Mouse (Mus musculus) liver, embryonic 14.5 days (tissue): ENCODE measurements at regions not wholly inside any gene's neighbourhood (a gene's known extent, or its start where the extent isn't known, plus 50 kb on each side); places are given as distances from the start of the nearest gene placed in this dataset.

Experiments
- ATAC-seq: fragments of 200-750 bp; cut with Nextera tagmentation; 2 replicates; pipeline ENCODE4 v1.8.0; 2017; ENCODE audit warnings: moderate number of reproducible peaks, mild to moderate bottlenecking, moderate library complexity; ENCODE audit not compliant: insufficient read depth
- DNase-seq, 3 experiments: peaks; one replicate each; pipeline ENCODE4 v3.0.0-alpha.2; 2012 to 2013; ENCODE audit warnings: low read depth in 3 of 3, low spot score in 3 of 3
- H3K27ac ChIP-seq: fragments of 300-500 bp; sonication (generic); 2 replicates; pipeline ENCODE4 v1.5.1; 2014; ENCODE audit warnings: moderate library complexity, mild to moderate bottlenecking, control low read depth, inconsistent platforms
- H3K27me3 ChIP-seq: fragments of 300-500 bp; sonication (generic); 2 replicates; pipeline ENCODE4 v1.6.1; 2014; ENCODE audit warnings: mild to moderate bottlenecking, low read length, moderate library complexity; ENCODE audit not compliant: control insufficient read depth, insufficient read depth
- H3K36me3 ChIP-seq: fragments of 300-500 bp; sonication (generic); replicated peaks from 2 replicates; pipeline ENCODE4 v1.6.1; 2014; ENCODE audit warnings: low read depth; ENCODE audit not compliant: control insufficient read depth, insufficient read depth
- H3K4me1 ChIP-seq, 2 experiments: fragments of 200-500 bp in 1 of 2; fragments of 300-500 bp in 1 of 2; sonication (generic) in 1 of 2; replicated peaks; 2 replicates each; pipeline ENCODE4 v1.6.1; 2012 to 2014; ENCODE audit warnings: antibody characterized with exemption in 1 of 2, inconsistent platforms in 1 of 2, low read length in 1 of 2; ENCODE audit not compliant: control insufficient read depth in 2 of 2, insufficient read depth in 2 of 2
- H3K4me2 ChIP-seq: fragments of 300-500 bp; sonication (generic); 2 replicates; pipeline ENCODE4 v1.6.1; 2014; ENCODE audit warnings: low read depth, mild to moderate bottlenecking, control low read depth, moderate library complexity
- H3K4me3 ChIP-seq, 2 experiments: fragments of 200-500 bp in 1 of 2; fragments of 300-500 bp in 1 of 2; sonication (generic) in 1 of 2; 2 replicates each; pipeline ENCODE4 v1.5.1; 2012 to 2014; ENCODE audit warnings: low read depth in 2 of 2, low read length in 2 of 2, mild to moderate bottlenecking in 2 of 2, control low read depth in 1 of 2, inconsistent platforms in 1 of 2, moderate library complexity in 1 of 2; ENCODE audit not compliant: insufficient read depth in 1 of 2
- H3K9ac ChIP-seq: fragments of 300-500 bp; sonication (generic); replicated peaks from 2 replicates; pipeline ENCODE4 v1.6.1; 2014; ENCODE audit warnings: mild to moderate bottlenecking, control low read depth, moderate library complexity
- H3K9me3 ChIP-seq: fragments of 300-500 bp; sonication (generic); 2 replicates; pipeline ENCODE4 v1.6.1; 2016; ENCODE audit warnings: low read length, mixed read lengths; ENCODE audit not compliant: control insufficient read depth
- CTCF ChIP-seq: IDR thresholded peaks from 2 replicates; pipeline ENCODE4 v1.5.1; 2016; ENCODE audit warnings: antibody characterized with exemption, low read depth, control low read depth
- EP300 ChIP-seq: IDR thresholded peaks from 2 replicates; pipeline ENCODE4 v1.6.1; 2016; ENCODE audit warnings: antibody characterized with exemption, low read depth
- WGBS: fragments of 180-500 bp; shearing (Covaris S2); extraction: QIAGEN DNeasy Blood & Tissue Kit; methylation state at CpG from one replicate; pipeline ENCODE4 v1.1.7; 2014; ENCODE audit not compliant: insufficient replicate concordance; 5-methylcytosine and 5-hydroxymethylcytosine counted together

DNA sequence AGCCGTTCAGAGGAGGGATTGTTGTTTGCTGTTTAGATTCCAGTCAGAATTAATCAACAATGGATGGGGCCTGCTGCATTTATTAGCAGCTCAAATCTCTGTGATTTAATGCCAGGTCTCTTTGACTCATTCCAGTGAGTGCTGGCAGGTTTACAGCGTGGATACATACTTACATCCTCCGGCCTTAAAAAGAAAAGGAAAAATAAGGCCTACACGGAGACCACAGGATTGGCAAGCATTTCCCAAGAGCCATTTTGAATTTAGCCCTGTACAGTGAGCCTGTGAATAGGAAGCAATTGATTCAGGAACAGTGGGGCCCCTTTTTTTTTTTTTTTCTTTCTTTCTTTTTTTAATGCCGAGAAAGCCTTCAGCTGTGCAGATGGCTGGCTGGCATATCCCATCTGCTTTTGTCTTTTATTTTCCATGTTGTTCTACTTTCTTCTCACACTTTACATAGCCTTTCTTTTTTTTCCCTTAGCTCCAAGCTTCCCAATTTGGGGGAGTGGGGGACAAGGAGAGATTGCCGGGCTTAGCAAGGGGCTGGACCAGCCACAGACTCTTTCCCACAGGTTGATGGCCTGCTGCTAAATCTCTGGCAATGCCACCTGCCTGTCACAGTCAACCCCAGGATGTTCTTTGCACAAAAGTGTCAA, 92.6 kb upstream of the Gm5148 start:
- TF ChIP-seq EP300: no peak
- TF ChIP-seq CTCF: no peak
- no peak overlapping the region for H3K27ac ChIP-seq
- no peak for DNase-seq
- no peak for ATAC-seq
- WGBS: 62% methylated on average over 6 of the region's 6 CpGs
- no peaks in the 10 kb centered on the region for H3K36me3 ChIP-seq
- H3K27me3 ChIP-seq: no peaks in the 10 kb centered on the region
- H3K9me3 ChIP-seq: no peaks in the 10 kb centered on the region
- no peaks in the 10 kb centered on the region for H3K4me1 ChIP-seq
- H3K4me3 ChIP-seq: no peak overlapping the region
- H3K4me2 ChIP-seq: no peak overlapping the region
- H3K9ac ChIP-seq: no peak overlapping the region

DNA sequence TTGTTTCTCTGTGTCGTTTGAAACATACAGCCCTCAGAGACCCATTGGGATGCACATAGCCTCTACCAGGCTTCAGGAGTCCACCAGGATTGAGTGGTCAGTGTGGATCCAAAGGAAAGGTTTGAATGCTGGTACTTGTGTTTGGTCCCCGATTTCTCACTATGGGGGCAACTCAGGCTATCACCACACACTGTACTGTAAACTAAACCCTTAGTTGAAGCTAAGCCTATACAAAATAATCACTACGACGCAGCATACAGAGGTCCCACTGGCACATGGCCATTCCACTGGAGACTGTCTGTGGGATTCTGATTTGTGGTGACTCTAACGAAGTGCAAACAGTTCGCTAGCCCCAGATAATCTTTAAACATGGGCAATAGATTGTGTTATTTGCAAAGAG, 91.5 kb upstream of the Gm5148 start:
- Histone ChIP-seq H3K9ac (no peak overlapping the region), H3K9me3 (no peaks in the 10 kb centered on the region), H3K36me3 (no peaks in the 10 kb centered on the region), H3K4me3 (no peak overlapping the region), H3K27me3 (no peaks in the 10 kb centered on the region), H3K4me1 (no peaks in the 10 kb centered on the region), H3K4me2 (no peak overlapping the region), H3K27ac (no peak overlapping the region)
- TF ChIP-seq CTCF: no peak
- no peak for TF ChIP-seq EP300
- 72% methylated on average over 6 of the region's 6 CpGs for WGBS
- no peak for DNase-seq
- ATAC-seq: no peak

DNA sequence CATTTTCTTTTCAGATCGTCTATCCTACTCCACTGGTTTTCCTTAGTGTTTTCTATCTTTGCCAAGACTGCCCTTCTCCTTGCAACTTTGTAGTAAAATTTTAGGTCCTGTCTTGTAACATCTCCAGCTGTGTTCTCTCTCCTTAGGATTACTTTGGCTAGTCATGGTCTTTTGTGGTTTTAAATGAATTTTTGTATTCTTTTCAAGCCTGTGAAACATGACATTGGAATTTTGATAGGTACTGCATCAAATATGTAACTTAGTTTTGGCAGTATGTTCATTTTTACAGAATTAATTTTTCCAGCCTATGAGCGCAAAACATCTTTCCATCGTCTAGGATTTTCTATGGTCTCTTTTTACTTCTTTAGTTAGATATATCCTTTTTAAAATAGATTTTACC, 88.6 kb upstream of the Gm5148 start:
- Histone ChIP-seq H3K27me3 (no peaks in the 10 kb centered on the region), H3K4me3 (no peak overlapping the region), H3K4me1 (no peaks in the 10 kb centered on the region), H3K27ac (no peak overlapping the region), H3K36me3 (no peaks in the 10 kb centered on the region), H3K4me2 (no peak overlapping the region), H3K9ac (no peak overlapping the region), H3K9me3 (no peaks in the 10 kb centered on the region)
- 64% methylated on average over 3 of the region's 3 CpGs for WGBS
- TF ChIP-seq CTCF (no peak), EP300 (no peak)
- DNase-seq: no peak
- ATAC-seq: no peak

DNA sequence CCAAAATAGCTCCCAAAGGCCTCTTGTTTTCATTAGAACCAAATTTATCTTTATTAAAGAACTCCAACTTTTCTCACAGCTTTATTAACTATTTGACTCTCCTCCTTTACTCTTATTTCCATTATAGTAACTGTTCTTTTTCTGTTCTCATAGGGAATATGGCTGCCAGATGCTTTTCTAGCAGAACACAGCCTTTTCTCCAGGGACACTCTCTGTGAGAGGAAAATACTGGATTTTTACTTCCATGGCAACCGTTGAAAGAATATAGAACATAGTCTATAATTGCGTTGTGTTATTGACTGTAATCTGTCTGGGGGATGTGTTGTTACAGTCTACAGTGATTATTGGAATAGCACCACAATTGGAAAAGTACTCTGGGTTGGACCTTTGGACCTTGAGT, 87.1 kb upstream of the Gm5148 start:
- no peaks in the 10 kb centered on the region for H3K27me3 ChIP-seq
- TF ChIP-seq CTCF: no peak
- no peak for TF ChIP-seq EP300
- H3K4me2 ChIP-seq: no peak overlapping the region
- no peak overlapping the region for H3K27ac ChIP-seq
- no peaks in the 10 kb centered on the region for H3K9me3 ChIP-seq
- DNase-seq (no peak), ATAC-seq (no peak)
- 63% methylated on average over 2 of the region's 2 CpGs for WGBS
- no peak overlapping the region for H3K4me3 ChIP-seq
- H3K9ac ChIP-seq: no peak overlapping the region
- no peaks in the 10 kb centered on the region for H3K4me1 ChIP-seq
- H3K36me3 ChIP-seq: no peaks in the 10 kb centered on the region

DNA sequence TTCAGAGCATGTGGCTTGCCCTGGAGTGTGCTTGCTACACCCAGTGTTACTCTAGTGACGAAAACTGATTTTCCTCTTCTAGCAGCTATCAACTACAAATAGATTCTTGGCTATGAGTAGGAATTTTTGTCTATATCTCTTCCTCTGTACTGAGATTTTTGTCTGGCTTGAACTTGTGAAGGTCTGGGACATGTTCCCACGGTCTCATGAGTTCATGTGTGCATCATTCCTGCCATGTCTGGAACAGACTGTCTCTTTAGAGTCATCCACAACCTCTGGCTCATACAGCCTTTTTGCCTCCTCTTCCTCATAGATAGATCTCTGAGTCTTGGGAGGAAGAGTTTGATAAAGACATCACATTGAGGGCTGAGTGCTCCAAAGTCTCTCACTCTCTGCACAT, 86.5 kb upstream of the Gm5148 start:
- H3K4me1 ChIP-seq: no peaks in the 10 kb centered on the region
- H3K9ac ChIP-seq: no peak overlapping the region
- H3K27ac ChIP-seq: no peak overlapping the region
- WGBS: 68% methylated on average over 2 of the region's 2 CpGs
- no peak for ATAC-seq
- H3K27me3 ChIP-seq: no peaks in the 10 kb centered on the region
- TF ChIP-seq CTCF (no peak), EP300 (no peak)
- H3K9me3 ChIP-seq: no peaks in the 10 kb centered on the region
- no peak overlapping the region for H3K4me3 ChIP-seq
- H3K4me2 ChIP-seq: no peak overlapping the region
- no peaks in the 10 kb centered on the region for H3K36me3 ChIP-seq
- no peak for DNase-seq
